In genomic region chr7:144074718-144075117, GRCm38 (mm10) we compare ENCODE assay signal across 9 mouse cellular contexts.
A peak's percentile ranks its signal among the peaks of the same experiment; 100 is the strongest.
DNase-seq lines count a peak whose midpoint lies in the region; ATAC-seq and TF ChIP-seq lines count a peak whose summit lies in the region.
"Had no signal": no experiment of that assay in that cellular context is flagged by ENCODE, and none has a peak within 500 bp of the region (broad histone marks: within the 10 kb centered on the region; RNA-seq: fewer than 3 reads in every experiment).

No protein-coding gene starts in this region.

- intact Hi-C loops in heart, postnatal 14 days (cut with DNase I) = loop anchor here (5.0 to 10.0 kb wide), 2 partner anchors 240 to 353 kb away; no protein-coding TSS in a partner anchor
- intact Hi-C loops in left cerebral cortex, postnatal 14 days (cut with DNase I) = loop anchor here (5.0 to 10.0 kb wide), 2 partner anchors 97 to 240 kb away; no protein-coding TSS in a partner anchor

- H3K27me3 ChIP-seq in Patski = no peaks in the 10 kb centered on the region
- H3K27me3 ChIP-seq: midbrain, embryonic 12.5 days had no signal

- TF ChIP-seq CTCF in Patski (IDR thresholded peaks at IDR 0.05) = peak; percentile 90

- CTCF ChIA-PET in Patski (lab: Charles Lee) = interaction anchor here (0.7 to 3.7 kb wide), 10 partner anchors 9 to 352 kb away, joined by 3 to 16 read pairs (median 4); no protein-coding TSS in a partner anchor

- in situ Hi-C loops in Patski (cut with MboI; ENCODE audit: low pct_unique_long_range_greater_than_20kb) = loop anchor here (10.0 kb wide), 1 partner anchor 240 kb away; no protein-coding TSS in a partner anchor

- DNase-seq in heart, postnatal 14 days = peak; percentile 57 to 77
- DNase-seq in heart, adult 9 months (ENCODE audit: low spot score in 2 of 2) = no peak
- no peak for DNase-seq in Patski (ENCODE audit: low read depth, low spot score)
- DNase-seq in cerebellum, postnatal 4 days (ENCODE audit: low spot score in 2 of 2) = peak; percentile 69 to 82
- DNase-seq in heart, postnatal 4 days = peak; percentile 76
- DNase-seq in left cerebral cortex, postnatal 14 days (ENCODE audit: low spot score in 2 of 2) = peak; percentile 73 to 85
- peak; percentile 20 to 44 for DNase-seq in natural killer cell, adult 2 months (ENCODE audit: low spot score in 2 of 2)
- peak; percentile 68 for DNase-seq in testis, postnatal 14 days (ENCODE audit: low spot score)

- POLR2A ChIA-PET in Patski (lab: Charles Lee) = interaction anchor here (1.4 kb wide), 1 partner anchor 22 kb away, joined by 3 read pairs; no protein-coding TSS in a partner anchor

- ATAC-seq in Patski = peak; percentile 21

Comparison
In these comparisons a context has a peak if more than half of its experiments do, and no peak if none do; other contexts are left out.
1. DNase-seq: peak in heart, postnatal 14 days (2 of 2), cerebellum, postnatal 4 days (2 of 2), heart, postnatal 4 days (single experiment), left cerebral cortex, postnatal 14 days (2 of 2), natural killer cell, adult 2 months (2 of 2) and testis, postnatal 14 days (single experiment); none in heart, adult 9 months (0 of 2) and Patski (single experiment).